Mouse (Mus musculus): ENCODE measurements at regions not wholly inside any gene's neighbourhood (a gene's known extent, or its start where the extent isn't known, plus 50 kb on each side); places are given as distances from the start of the nearest gene placed in this dataset.

- no peak for ATAC-seq (ENCODE audit: low FRiP score)
- WGBS = 92% methylated on average over 3 of the region's 3 CpGs
- no peak overlapping the region for H3K27ac ChIP-seq (replicated peaks)
- H3K9me3 ChIP-seq (replicated peaks) = no peaks in the 10 kb centered on the region
- no peak overlapping the region for H3K4me3 ChIP-seq (replicated peaks)
- H3K9ac ChIP-seq (replicated peaks) = no peak overlapping the region
- H3K27me3 ChIP-seq (replicated peaks) = no peaks in the 10 kb centered on the region
- no peak overlapping the region for H3K4me2 ChIP-seq
- no peaks in the 10 kb centered on the region for H3K36me3 ChIP-seq
- no peaks in the 10 kb centered on the region for H3K4me1 ChIP-seq
These were observed 133.6 kb downstream of the Papss1 start for GRCm38 (mm10) chr3:131698070-131698750.

DNA sequence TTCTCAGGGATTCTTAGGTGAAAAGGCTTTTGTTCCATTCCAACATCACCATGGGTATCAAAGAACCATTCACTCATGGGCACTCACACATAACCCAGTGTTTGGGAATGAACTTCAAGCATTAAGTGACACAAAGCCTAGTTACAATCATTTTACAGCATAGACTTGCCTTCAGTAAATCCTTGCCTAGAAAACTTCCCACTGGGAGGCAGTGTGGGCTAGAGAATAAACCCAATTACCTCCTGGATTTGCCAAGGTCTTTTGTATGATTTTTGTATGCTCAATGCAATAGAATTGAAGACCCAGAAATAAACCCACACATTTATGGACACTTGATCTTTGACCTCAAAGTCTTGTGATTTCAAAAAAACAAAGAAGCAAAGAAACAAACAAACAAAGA lies 138.6 kb downstream of the Papss1 start:
- Histone ChIP-seq H3K4me2 (no peak overlapping the region), H3K4me3 (replicated peaks) (no peak overlapping the region), H3K36me3 (no peaks in the 10 kb centered on the region), H3K9ac (replicated peaks) (no peak overlapping the region), H3K27me3 (replicated peaks) (no peaks in the 10 kb centered on the region), H3K4me1 (no peaks in the 10 kb centered on the region), H3K27ac (replicated peaks) (no peak overlapping the region), H3K9me3 (replicated peaks) (no peaks in the 10 kb centered on the region)
- no peak for ATAC-seq (ENCODE audit: low FRiP score)

DNA sequence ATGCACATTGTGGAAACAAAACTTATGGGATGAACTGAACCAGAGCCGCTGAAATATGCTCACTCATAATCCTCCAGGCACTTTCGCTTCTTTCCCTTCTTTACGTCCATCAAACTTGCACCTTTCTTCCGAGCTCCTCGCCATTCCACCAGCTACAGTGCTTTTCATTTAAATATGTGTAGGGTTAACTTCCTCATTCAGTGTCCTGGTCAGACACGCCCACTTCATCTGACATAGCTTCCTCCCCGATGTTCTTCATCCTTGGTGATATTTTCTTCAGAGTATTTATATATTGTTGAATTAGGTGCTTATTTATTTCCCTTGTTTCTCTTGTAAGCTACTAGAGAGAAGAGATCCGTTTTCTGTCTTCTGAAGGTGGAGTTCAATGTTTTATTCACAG lies 149.0 kb downstream of the Papss1 start:
- Histone ChIP-seq H3K4me1 (no peaks in the 10 kb centered on the region), H3K4me2 (no peak overlapping the region), H3K27ac (replicated peaks) (no peak overlapping the region), H3K9ac (replicated peaks) (no peak overlapping the region), H3K4me3 (replicated peaks) (no peak overlapping the region), H3K9me3 (replicated peaks) (no peaks in the 10 kb centered on the region), H3K36me3 (no peaks in the 10 kb centered on the region), H3K27me3 (replicated peaks) (no peaks in the 10 kb centered on the region)
- WGBS = 92% methylated on average over 8 of the region's 8 CpGs
- ATAC-seq (ENCODE audit: low FRiP score) = no peak

DNA sequence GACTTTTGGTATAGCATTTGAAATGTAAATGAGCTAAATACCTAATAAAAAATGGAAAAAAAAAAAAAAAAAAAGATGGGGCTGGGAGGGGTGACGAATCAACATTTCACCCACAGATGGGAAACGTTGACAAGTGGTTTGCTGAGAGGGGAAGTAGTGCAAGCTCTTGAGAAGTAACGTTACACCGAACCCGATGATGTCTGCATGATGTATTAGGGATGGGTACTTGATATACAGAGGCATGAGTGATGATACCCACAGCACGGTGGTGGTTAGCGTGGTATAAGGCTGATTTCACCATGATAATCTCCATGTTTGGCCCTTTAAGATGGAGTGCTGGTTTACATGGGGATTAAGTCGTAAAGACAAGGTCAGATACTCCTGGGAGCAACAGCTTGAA lies 154.2 kb downstream of the Papss1 start:
- no peaks in the 10 kb centered on the region for H3K9me3 ChIP-seq (replicated peaks)
- no peak overlapping the region for H3K4me2 ChIP-seq
- no peaks in the 10 kb centered on the region for H3K36me3 ChIP-seq
- 90% methylated on average over 8 of the region's 8 CpGs for WGBS
- ATAC-seq (ENCODE audit: low FRiP score) = no peak
- no peak overlapping the region for H3K27ac ChIP-seq (replicated peaks)
- H3K4me3 ChIP-seq (replicated peaks) = no peak overlapping the region
- H3K9ac ChIP-seq (replicated peaks) = no peak overlapping the region
- no peaks in the 10 kb centered on the region for H3K4me1 ChIP-seq
- H3K27me3 ChIP-seq (replicated peaks) = no peaks in the 10 kb centered on the region

GRCm38 (mm10) chr3:131728618-131729017 lies 164.1 kb downstream of the Papss1 start:
- Histone ChIP-seq H3K9me3 (replicated peaks) (no peaks in the 10 kb centered on the region), H3K27ac (replicated peaks) (no peak overlapping the region), H3K9ac (replicated peaks) (no peak overlapping the region), H3K4me3 (replicated peaks) (no peak overlapping the region), H3K36me3 (no peaks in the 10 kb centered on the region), H3K4me2 (no peak overlapping the region), H3K27me3 (replicated peaks) (no peaks in the 10 kb centered on the region), H3K4me1 (no peaks in the 10 kb centered on the region)
- WGBS = 89% methylated on average over 3 of the region's 3 CpGs
- no peak for ATAC-seq (ENCODE audit: low FRiP score)

DNA sequence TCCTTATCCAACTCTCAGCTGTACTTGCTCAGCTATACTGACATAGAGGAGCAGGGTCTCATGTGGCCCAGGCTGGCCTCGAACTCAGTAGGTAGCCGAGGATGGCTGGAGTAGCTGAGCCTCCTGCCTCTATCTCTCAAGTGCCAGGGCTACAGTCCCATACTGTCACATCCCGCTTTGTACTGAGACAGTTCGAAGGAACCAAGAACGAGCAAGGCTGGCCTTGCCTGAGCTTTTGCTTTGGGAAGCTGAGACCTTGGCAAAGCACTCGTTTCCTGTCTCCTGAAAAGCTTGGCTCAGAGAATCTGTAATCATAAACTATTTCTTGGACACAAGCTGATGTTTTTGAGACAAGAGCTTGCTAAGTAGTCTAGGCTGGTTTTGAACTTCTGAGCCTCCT lies 169.7 kb downstream of the Papss1 start:
- H3K27ac ChIP-seq (replicated peaks) = no peak overlapping the region
- H3K4me1 ChIP-seq = peaks cover 4% of the 10 kb centered on the region; the same call in 1 of the 2 replicates
- 83% methylated on average over 6 of the region's 6 CpGs for WGBS
- H3K4me2 ChIP-seq = no peak overlapping the region
- H3K9me3 ChIP-seq (replicated peaks) = no peaks in the 10 kb centered on the region
- ATAC-seq (ENCODE audit: low FRiP score) = no peak
- no peak overlapping the region for H3K9ac ChIP-seq (replicated peaks)
- H3K36me3 ChIP-seq = no peaks in the 10 kb centered on the region
- no peak overlapping the region for H3K4me3 ChIP-seq (replicated peaks)
- no peaks in the 10 kb centered on the region for H3K27me3 ChIP-seq (replicated peaks)

GRCm38 (mm10) chr3:131737461-131737860 lies 172.9 kb downstream of the Papss1 start:
- Histone ChIP-seq H3K4me2 (no peak overlapping the region), H3K4me3 (replicated peaks) (no peak overlapping the region), H3K9ac (replicated peaks) (no peak overlapping the region), H3K36me3 (no peaks in the 10 kb centered on the region), H3K27me3 (replicated peaks) (no peaks in the 10 kb centered on the region), H3K9me3 (replicated peaks) (no peaks in the 10 kb centered on the region), H3K27ac (replicated peaks) (no peak overlapping the region), H3K4me1 (peaks cover 4% of the 10 kb centered on the region; the same call in 1 of the 2 replicates)
- 79% methylated on average over 6 of the region's 6 CpGs for WGBS
- ATAC-seq (ENCODE audit: low FRiP score) = no peak

DNA sequence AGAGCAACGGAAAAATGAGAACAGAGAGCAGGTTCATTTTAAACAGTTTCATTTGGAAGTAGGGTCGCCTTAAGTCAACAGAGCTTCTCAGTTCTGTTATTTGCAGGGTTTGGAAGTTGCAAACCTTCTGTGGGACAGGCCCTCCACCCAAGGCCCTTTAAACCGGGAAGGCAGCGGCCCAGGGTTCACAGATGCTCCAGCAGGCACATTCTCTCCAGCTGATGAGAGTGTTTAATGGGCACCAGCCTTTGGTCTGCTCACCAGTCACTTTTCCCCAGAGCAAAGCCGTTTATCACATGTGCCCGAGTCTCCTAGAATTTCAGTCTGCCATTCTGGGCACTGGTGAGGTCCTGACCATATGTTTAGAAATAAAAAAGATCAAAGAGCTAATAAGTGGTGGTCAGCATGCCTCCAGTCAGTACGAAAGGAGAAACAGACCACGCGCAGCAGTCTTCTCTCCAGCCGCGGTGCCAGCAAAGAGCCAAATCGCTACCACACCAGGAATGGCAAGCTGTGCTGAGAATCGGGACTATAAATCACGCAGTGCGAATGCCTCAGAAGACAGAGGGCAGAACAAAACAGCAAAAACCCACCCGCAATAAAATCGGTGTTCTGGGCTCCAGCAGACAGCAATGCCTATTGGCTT lies 173.5 kb downstream of the Papss1 start:
- Histone ChIP-seq H3K9me3 (replicated peaks) (no peaks in the 10 kb centered on the region), H3K36me3 (no peaks in the 10 kb centered on the region), H3K27me3 (replicated peaks) (no peaks in the 10 kb centered on the region), H3K4me3 (replicated peaks) (no peak overlapping the region), H3K4me2 (0 out of 2 replicates have a peak overlapping the region, but pooled peaks have one; percentile 9), H3K4me1 (peaks cover 4% of the 10 kb centered on the region; the same call in 1 of the 2 replicates), H3K27ac (replicated peaks) (no peak overlapping the region), H3K9ac (replicated peaks) (no peak overlapping the region)
- no peak for ATAC-seq (ENCODE audit: low FRiP score)
- WGBS = 67% methylated on average over 17 of the region's 17 CpGs

GRCm38 (mm10) chr3:131755537-131755936 lies 191.0 kb downstream of the Papss1 start:
- H3K9me3 ChIP-seq (replicated peaks) = peaks cover 5% of the 10 kb centered on the region; the same call in 1 of the 2 replicates
- H3K4me3 ChIP-seq (replicated peaks) = no peak overlapping the region
- no peak overlapping the region for H3K27ac ChIP-seq (replicated peaks)
- no peaks in the 10 kb centered on the region for H3K27me3 ChIP-seq (replicated peaks)
- 62% methylated on average over 2 of the region's 2 CpGs for whole genome bisulfite sequencing
- no peaks in the 10 kb centered on the region for H3K4me1 ChIP-seq
- no peaks in the 10 kb centered on the region for H3K36me3 ChIP-seq
- ATAC-seq (ENCODE audit: low FRiP score) = no peak
- no peak overlapping the region for H3K9ac ChIP-seq (replicated peaks)
- no peak overlapping the region for H3K4me2 ChIP-seq

GRCm38 (mm10) chr3:131756126-131756525 lies 191.6 kb downstream of the Papss1 start:
- H3K27me3 ChIP-seq (replicated peaks) = no peaks in the 10 kb centered on the region
- 71% methylated on average over 5 of the region's 5 CpGs for WGBS
- no peak overlapping the region for H3K27ac ChIP-seq (replicated peaks)
- no peaks in the 10 kb centered on the region for H3K36me3 ChIP-seq
- peaks cover 5% of the 10 kb centered on the region; the same call in 1 of the 2 replicates for H3K9me3 ChIP-seq (replicated peaks)
- no peak for ATAC-seq (ENCODE audit: low FRiP score)
- H3K4me2 ChIP-seq = no peak overlapping the region
- H3K4me3 ChIP-seq (replicated peaks) = no peak overlapping the region
- no peak overlapping the region for H3K9ac ChIP-seq (replicated peaks)
- H3K4me1 ChIP-seq = no peaks in the 10 kb centered on the region

DNA sequence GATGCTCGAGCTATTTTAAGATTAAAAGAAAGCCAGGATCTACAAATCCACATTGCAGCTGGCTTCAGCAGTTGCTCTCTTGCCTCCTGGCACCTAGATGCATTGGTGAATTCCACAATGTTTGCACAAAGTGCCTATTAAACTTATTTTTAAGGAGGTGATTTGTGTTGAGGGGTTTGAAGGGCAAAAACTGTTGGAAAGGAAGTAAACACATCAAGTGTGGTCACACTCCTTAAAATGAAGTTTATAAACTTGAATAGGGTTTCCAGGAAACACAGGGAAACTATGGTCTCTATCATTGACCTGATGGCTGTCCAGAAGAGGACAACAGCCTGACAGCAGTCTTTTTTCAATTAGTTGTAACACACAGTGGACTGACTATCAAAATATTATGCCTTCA lies 205.4 kb downstream of the Papss1 start:
- Histone ChIP-seq H3K4me2 (no peak overlapping the region), H3K4me1 (no peaks in the 10 kb centered on the region), H3K9ac (replicated peaks) (no peak overlapping the region), H3K36me3 (no peaks in the 10 kb centered on the region), H3K27ac (replicated peaks) (no peak overlapping the region), H3K27me3 (replicated peaks) (no peaks in the 10 kb centered on the region), H3K9me3 (replicated peaks) (no peaks in the 10 kb centered on the region), H3K4me3 (replicated peaks) (no peak overlapping the region)
- WGBS = 74% methylated on average over 1 of the region's 1 CpGs
- ATAC-seq (ENCODE audit: low FRiP score) = no peak

DNA sequence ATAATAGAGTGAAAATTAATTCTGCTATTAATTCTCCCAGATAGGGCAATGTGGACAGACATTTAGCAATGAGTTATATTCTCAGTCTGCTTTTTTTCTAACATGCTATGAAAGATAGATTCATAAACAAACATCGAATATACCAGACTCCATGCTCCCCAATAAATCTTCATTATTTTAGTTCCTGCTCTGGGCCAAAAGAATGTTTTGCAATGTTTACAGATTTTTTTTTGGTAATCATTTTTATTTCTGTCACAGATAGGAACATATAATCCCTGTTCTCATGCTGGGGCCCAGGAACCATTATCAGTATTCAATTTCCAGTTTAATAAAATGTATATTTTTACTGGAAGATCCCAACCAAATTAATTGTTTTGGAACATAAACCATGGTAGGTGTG lies 205.9 kb downstream of the Papss1 start:
- 85% methylated on average over 1 of the region's 1 CpGs for WGBS
- ATAC-seq (ENCODE audit: low FRiP score) = no peak
- no peaks in the 10 kb centered on the region for H3K9me3 ChIP-seq (replicated peaks)

More for the DNA sequence above, 205.9 kb downstream of the Papss1 start:
- H3K9ac ChIP-seq (replicated peaks) = no peak overlapping the region
- H3K4me2 ChIP-seq = no peak overlapping the region
- no peak overlapping the region for H3K27ac ChIP-seq (replicated peaks)
- no peak overlapping the region for H3K4me3 ChIP-seq (replicated peaks)
- H3K27me3 ChIP-seq (replicated peaks) = no peaks in the 10 kb centered on the region
- H3K36me3 ChIP-seq = no peaks in the 10 kb centered on the region
- H3K4me1 ChIP-seq = no peaks in the 10 kb centered on the region
